Mouse (Mus musculus) brain, adult 2 months (tissue): ENCODE results near the gene Wwox.

Experiments
- DNase-seq: peaks from one replicate; pipeline ENCODE4 v3.0.0; 2011; ENCODE audit warnings: low read depth, low spot score

Wwox gene

DNA sequence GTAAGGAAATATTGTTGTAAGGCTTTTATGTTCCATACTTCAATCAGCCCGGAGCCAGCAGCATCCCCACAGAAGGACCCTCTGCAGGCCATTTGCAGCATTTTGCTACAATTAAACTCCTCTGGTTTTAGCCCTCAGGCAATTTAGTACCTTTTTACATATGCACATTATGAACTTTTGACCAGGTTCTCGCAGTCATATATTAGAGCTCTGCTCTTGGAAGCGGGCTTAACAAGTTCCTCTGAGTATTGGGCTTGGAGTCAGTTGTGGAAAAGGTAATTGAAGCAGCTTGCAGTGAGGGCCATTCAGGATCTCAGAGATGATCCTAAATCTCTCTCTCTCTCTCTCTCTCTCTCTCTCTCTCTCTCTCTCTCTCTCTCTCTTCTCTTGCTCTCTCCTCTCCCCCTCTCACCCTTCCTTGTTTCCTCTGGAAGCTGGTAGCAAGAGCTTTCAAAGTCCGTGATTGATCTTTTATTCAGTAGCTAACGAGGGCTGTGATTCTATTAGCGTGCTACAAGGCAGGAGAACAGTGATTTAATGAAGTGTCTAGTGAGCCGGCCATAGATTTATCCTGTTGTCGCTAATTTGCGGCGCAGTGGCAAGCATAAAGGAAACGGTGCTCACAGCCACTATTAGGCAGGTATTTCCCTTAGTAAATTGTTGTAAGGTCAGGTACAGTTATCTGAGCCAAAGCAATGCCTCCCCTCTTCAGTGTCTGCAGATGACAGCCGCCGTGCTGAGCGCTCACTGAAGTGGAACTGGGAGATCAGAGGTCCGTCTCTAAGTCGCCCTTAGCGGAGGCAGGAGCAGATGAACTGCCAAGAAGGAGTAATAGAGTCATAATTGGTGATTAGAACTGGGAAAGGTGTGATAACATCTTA lies 292.0 kb downstream of the Wwox start:
- no peak for DNase-seq

DNA sequence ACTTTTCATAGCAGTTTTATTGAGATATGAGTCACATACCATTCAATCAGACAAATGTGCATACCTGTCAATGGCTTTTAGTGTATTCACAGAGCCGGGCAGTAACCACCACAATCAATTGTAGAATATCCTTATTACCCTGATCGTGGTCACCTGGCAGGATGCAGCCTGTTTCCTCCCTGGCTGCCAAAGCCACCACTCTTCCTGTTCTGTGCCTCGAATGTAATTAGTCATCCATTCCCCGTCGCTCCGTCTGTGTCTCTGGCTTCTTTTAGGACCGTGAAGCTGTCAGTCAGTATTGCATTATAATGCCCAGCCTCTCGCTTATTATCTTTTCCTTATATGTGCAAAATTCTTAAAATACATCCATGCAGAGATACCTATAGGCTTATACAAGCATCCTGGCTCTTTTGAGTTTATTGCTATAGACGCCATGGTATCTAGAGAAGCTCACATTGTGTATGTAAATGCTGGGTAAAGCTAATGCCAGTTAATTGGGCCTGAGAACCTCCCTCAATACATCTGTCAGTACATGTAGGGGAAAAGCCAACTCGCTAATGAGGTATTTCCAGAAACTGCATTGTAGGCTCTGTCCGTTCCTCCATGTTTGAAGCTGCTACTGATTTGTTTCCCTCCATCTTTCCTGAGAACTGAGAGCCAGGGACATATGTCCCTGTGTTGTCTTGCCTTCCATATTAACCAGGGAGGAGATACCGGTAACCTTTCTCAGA lies 303.9 kb downstream of the Wwox start:
- no peak for DNase-seq

- peak; percentile 15 for DNase-seq
These were observed 306.9 kb downstream of the Wwox start for GRCm38 (mm10) chr8:114746373-114746772.

DNA sequence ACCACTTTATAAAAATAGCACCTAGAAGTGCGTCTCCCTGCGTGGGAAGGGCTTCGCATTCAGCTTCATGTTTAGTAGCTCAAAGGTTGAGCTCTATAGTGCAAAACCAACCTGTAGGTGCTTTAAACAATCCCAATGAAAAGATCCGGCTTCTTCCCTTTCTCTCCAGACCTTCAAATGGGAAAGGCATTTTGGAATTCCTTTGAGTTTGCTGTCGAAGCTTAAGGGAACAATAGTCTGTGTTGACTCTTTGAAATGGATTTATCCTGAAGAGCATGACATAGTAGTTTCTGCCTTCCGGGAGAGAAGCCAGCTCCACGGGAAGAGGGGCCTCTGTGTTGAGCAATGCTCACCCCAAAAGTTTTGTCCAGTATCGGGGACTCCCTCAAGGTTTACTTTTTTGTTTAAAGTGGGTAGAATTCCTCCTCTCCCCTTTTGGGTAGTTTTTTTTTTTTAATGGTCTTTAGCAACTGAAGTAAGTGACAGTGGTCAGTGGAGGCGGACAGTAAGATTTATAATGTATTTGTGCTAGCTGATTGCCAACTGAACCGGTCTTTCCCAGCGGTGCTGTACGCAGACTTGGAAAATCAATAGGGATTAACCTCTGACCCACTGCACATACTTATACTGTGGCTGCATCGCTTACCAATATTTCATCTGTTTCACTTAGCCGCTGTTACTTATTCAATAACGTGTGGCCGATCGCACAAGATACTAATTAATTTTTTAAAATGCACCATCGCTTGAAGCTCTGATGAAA lies 312.1 kb downstream of the Wwox start:
- DNase-seq: no peak

DNA sequence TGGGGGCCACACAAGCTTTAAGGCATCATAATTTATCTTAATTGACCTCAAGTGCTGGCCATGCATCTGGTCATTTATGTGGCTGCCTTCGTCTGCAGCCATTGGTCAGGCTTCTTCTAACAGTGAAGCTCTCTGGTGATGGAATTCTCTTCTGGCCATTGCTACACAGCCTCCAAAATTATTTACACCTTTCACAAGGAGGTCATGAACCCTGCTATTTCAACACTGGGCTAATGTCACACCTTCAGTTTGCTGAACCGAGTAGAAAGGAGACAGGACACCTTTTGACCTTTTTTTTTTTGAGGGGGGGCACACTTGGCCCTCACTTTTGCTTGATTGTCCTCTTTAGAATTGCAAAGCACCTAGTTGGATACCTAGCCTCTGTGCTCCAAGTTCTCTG lies 320.2 kb downstream of the Wwox start:
- no peak for DNase-seq

GRCm38 (mm10) chr8:114768536-114768935 lies 329.1 kb downstream of the Wwox start:
- DNase-seq: no peak

DNA sequence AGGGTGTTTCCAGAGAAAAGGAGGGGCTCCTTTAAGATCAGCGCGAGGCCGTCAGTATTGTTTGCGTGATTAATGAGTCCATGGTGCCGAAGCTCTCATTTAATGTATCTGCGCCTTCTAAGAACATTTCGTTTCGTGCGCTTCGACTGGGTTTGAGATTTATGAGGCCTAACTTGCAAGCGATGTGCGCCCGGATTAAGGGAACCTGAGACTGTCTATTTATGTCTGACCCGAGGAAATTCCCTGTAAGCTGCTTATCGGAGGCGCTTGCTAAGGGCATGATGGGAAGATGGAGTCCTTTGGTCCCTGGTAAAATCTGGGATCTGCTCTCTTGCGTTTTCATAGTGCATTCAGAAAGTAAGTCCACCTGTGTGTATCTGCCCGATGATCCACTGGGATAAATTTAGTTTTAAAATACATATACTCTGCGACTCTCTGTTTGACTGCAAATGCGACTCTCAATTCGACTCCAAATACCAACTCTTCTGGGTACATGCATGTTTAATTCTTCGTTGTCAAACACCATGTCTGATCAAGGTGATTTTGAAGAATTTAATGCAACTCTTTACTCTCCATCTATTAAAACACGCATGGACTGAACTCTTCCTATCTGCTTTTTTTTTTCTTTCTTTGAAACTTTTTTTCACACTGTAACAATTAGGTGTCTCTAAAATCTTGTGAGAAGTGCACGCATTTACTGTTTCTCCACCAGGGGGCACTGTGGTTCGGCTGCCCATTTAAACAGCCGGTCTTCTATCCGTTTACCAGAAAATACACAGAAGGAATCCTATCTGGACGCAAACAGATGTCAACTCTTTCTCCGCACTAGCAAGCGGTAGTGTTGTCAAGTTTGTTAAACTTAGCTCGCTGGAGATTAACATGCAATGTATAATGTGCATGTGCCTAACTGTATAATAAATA lies 331.7 kb downstream of the Wwox start:
- peak; percentile 92 for DNase-seq

GRCm38 (mm10) chr8:114772276-114772849 lies 332.9 kb downstream of the Wwox start:
- no peak for DNase-seq

DNA sequence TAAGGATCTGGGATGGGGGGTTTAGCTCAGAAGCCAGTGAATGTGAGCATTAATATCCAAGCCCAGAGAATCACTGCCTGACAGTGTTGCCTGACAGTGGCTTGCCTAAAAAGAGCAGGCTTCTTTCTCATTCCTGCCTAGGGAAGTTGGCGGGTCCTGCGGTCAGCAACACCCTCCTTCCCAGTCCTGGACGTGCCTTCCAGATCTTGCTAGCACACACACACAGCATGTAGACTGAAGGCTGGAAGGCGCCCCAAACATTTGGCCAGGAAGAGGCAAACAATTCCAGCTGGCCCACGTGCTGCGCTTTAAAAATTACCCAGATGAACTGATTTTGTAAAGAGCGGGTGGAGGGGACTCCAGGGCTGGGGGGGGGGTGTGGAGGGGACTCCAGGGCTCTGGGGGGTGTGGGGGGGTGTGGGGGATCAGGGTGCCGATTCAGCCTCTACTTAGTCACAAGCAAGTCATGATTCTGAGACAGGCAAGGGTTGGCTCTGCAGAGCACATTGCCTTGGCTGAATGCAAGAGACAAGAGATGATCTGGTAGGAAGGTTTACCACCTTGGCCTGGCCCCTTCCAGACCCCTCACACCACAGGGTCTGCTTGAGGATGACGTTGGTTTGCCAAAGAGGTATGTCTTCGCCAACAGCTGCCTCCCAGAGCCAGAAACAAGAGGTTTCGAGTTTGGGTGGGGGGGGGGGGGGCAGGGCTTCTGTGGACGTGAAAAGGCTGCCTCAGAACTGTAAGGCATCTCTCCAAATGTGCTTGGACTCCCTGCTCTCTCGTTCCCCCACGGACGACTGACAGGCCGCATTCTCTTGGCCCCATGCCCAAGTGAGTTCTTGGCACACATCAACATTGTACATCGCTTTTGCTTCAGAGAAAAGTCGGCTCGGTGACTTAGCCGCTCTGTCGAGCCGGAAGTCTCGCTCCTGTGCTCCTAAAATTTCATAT lies 334.3 kb downstream of the Wwox start:
- peak; percentile 94 for DNase-seq

- DNase-seq: no peak
These were observed 334.9 kb downstream of the Wwox start for GRCm38 (mm10) chr8:114774415-114774775.

DNA sequence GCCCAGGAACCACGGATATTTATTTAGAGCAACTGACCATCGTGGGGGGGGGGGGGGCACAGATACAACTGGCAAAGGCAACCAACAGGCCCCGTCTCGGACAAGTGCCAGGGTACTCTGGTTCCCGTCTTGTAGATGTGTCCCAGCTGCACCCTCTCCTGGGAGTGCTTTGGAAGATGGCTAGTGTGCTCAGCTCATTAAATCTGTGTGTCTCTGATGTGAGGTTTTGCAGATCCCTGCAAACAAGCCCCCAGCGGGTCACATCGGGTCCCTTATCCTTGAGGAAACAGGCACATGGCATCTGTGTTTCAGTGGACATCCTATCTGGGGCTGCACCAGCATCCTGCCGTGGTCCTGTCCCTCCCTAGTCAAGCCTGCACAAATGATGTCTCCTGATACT lies 336.1 kb downstream of the Wwox start:
- DNase-seq: no peak

DNA sequence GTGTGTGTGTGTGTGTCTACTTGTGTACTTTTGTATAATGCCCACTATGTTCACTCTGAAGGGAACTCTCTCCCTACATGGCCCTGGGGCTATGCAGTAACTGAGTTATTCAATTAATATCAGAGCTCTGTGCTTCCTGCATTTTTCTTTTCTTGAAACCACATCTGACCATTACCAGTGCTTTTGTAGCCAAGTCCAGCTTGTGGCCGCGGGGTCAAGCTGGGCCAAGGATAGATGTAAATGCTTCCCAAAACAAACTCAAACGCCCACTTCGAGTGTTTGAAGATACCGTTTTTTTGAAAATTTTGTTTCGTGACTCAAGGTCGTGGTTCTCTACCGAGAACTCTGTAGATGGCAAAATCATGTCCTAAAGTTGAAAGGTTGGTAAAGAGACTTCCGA lies 337.2 kb downstream of the Wwox start:
- DNase-seq: no peak

GRCm38 (mm10) chr8:114777271-114777980 lies 338.0 kb downstream of the Wwox start:
- DNase-seq: no peak

GRCm38 (mm10) chr8:114779002-114779401 lies 339.5 kb downstream of the Wwox start:
- DNase-seq: no peak

DNA sequence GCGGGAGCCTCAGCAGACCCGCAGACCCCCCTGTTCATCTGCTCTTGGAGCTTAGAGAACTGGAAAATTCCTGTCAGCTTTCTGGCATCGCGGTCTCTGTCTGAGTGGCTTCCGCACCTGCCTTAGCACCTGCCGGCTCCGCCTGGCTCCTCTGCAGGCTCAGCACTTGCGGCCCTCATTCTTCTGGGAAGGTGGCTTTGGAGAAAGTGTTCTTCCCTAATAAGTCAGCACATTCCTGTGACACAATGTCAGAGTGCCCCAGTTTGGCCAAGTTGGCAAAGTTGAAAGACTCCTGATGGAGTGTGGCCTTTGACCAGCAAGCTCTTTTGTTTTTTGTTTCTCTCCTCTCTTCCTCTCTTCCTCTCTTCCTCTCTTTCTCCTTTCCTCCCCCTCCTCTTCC lies 343.9 kb downstream of the Wwox start:
- no peak for DNase-seq

GRCm38 (mm10) chr8:114785834-114786233 lies 346.4 kb downstream of the Wwox start:
- no peak for DNase-seq

- no peak for DNase-seq
These were observed 350.2 kb downstream of the Wwox start for GRCm38 (mm10) chr8:114789616-114790015.

DNA sequence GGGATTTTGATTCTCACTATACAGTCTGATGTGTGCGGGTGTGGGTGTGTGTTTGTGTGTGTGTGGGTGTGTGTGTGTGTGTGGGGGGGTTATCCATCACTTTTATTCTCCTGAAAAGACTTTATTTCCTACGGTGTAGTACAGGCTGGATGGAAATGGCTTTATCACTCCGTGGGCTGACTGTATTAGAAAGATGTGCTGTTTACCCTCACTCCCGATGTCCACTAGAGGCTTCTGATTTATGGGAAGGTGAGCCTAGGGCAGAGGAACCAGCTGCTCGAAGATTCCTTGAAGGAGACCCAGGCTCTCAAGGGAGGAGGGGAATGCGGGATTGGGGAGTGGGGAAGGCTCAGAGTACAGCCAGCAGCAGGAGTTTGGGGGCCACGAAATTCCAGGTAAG lies 351.3 kb downstream of the Wwox start:
- no peak for DNase-seq

DNA sequence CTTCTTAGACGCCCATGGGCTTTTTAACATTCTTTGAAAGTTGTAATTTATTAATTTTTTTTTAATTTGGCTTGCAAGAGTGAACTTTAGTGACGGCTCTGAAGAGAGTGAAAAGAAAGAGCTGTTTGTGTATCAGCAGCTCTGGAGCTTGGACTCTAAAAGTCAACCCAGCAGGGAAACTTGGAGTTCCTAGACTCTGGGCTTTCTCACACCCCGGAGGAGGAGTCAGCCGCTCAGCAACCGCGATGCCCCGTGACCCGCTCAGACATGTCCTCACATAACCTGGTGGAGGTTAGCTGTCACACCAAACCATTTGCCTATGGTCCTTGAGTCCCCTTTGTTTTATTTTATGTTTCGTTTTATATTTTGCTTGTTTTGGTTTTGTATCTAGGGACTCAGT lies 354.2 kb downstream of the Wwox start:
- DNase-seq: no peak
